Mouse (Mus musculus) midbrain, embryonic 10.5 days (tissue): Measurements from ENCODE around the gene Iqsec2. TPM values are rescaled to one million over a fixed set of nuclear protein-coding genes. Genes with fewer than 3 reads are reported as not detected.

Experiments used
- DNase-seq: peaks from one replicate; pipeline ENCODE4 v3.0.0-alpha.2; 2017; ENCODE audit warnings: low spot score
- H3K27ac ChIP-seq: fragments of 300-500 bp; sonication (generic); replicated peaks from 2 replicates; pipeline ENCODE4 v1.5.1; 2016; ENCODE audit warnings: mild to moderate bottlenecking
- H3K27me3 ChIP-seq: fragments of 300-500 bp; sonication (generic); 2 replicates; pipeline ENCODE4 v1.6.1; 2016; ENCODE audit warnings: low read depth, mild to moderate bottlenecking; ENCODE audit not compliant: poor library complexity, severe bottlenecking
- H3K36me3 ChIP-seq: fragments of 300-500 bp; sonication (generic); 2 replicates; pipeline ENCODE4 v1.6.1; 2016; ENCODE audit warnings: mild to moderate bottlenecking, moderate library complexity
- H3K4me1 ChIP-seq: fragments of 300-500 bp; sonication (generic); 2 replicates; pipeline ENCODE4 v1.6.1; 2016
- H3K4me3 ChIP-seq: fragments of 300-500 bp; sonication (generic); 2 replicates; pipeline ENCODE4 v1.5.1; 2016; ENCODE audit warnings: mild to moderate bottlenecking, moderate library complexity
- H3K9me3 ChIP-seq: fragments of 300-500 bp; sonication (generic); replicated peaks from 2 replicates; pipeline ENCODE4 v1.6.1; 2016; ENCODE audit warnings: mild to moderate bottlenecking
- WGBS: fragments of 180-500 bp; shearing (Covaris S2); methylation state at CpG from one replicate; pipeline ENCODE4 v1.1.7; 2016; 5-methylcytosine and 5-hydroxymethylcytosine counted together
- polyA plus RNA-seq: library from polyadenylated mRNA; unstranded; fragments of >200 nt; fragmentation: Nextera tagmentation; extraction: Ambion mirVana; gene quantifications from 2 replicates; pipeline ENCODE4 v1.2.1, GENCODE M21; 2016

Gene Iqsec2
- polyA plus RNA-seq, 1 experiment from 2014 or later, result 1.00 TPM

- Histone ChIP-seq H3K27me3 (peaks cover 100% of the 10 kb centered on the region), H3K36me3 (no peaks in the 10 kb centered on the region), H3K4me1 (peaks cover 46% of the 10 kb centered on the region), H3K27ac (peak overlapping the region; percentile 81), H3K4me3 (peak overlapping the region; percentile 7; the same call in 1 of the 2 replicates), H3K9me3 (no peaks in the 10 kb centered on the region)
- DNase-seq, result peak; percentile 64
- WGBS, result 28% methylated on average over 1 of the region's 1 CpGs
These were observed 54.0 kb downstream of the Iqsec2 start for GRCm38 (mm10) chrX:152197814-152198648.

- no peak for DNase-seq
- peaks cover 43% of the 10 kb centered on the region for H3K4me1 ChIP-seq
- H3K9me3 ChIP-seq, result no peaks in the 10 kb centered on the region
- WGBS, result 31% methylated on average over 4 of the region's 4 CpGs
- no peaks in the 10 kb centered on the region for H3K36me3 ChIP-seq
- H3K27me3 ChIP-seq, result peaks cover 100% of the 10 kb centered on the region
- peak overlapping the region; percentile 72 for H3K27ac ChIP-seq
- H3K4me3 ChIP-seq, result no peak overlapping the region
These were observed 57.8 kb downstream of the Iqsec2 start for GRCm38 (mm10) chrX:152201737-152202421.

GRCm38 (mm10) chrX:152202422-152203103 lies 58.5 kb downstream of the Iqsec2 start:
- Histone ChIP-seq H3K27ac (peak overlapping the region; percentile 72; the same call in 1 of the 2 replicates), H3K4me1 (peaks cover 36% of the 10 kb centered on the region), H3K4me3 (no peak overlapping the region), H3K9me3 (no peaks in the 10 kb centered on the region), H3K27me3 (peaks cover 100% of the 10 kb centered on the region), H3K36me3 (no peaks in the 10 kb centered on the region)
- WGBS, result 32% methylated on average over 8 of the region's 8 CpGs
- no peak for DNase-seq

GRCm38 (mm10) chrX:152203247-152203646 lies 59.2 kb downstream of the Iqsec2 start:
- no peak overlapping the region; the same call in 1 of the 2 replicates for H3K27ac ChIP-seq
- peaks cover 29% of the 10 kb centered on the region for H3K4me1 ChIP-seq
- 74% methylated on average over 4 of the region's 4 CpGs for WGBS
- no peaks in the 10 kb centered on the region for H3K9me3 ChIP-seq
- DNase-seq, result no peak
- H3K36me3 ChIP-seq, result no peaks in the 10 kb centered on the region
- no peak overlapping the region for H3K4me3 ChIP-seq
- peaks cover 100% of the 10 kb centered on the region for H3K27me3 ChIP-seq

GRCm38 (mm10) chrX:152205486-152205885 lies 61.4 kb downstream of the Iqsec2 start:
- DNase-seq, result no peak
- 87% methylated on average over 1 of the region's 1 CpGs for WGBS
- no peaks in the 10 kb centered on the region for H3K9me3 ChIP-seq

GRCm38 (mm10) chrX:152214703-152215102 lies 70.6 kb downstream of the Iqsec2 start:
- Histone ChIP-seq H3K4me1 (no peaks in the 10 kb centered on the region), H3K36me3 (no peaks in the 10 kb centered on the region), H3K27ac (no peak overlapping the region), H3K27me3 (peaks cover 100% of the 10 kb centered on the region), H3K9me3 (no peaks in the 10 kb centered on the region), H3K4me3 (no peak overlapping the region)
- 90% methylated on average over 1 of the region's 1 CpGs for WGBS
- DNase-seq, result no peak

More at GRCm38 (mm10) chrX:152205486-152205885, 61.4 kb downstream of the Iqsec2 start:
- no peak overlapping the region for H3K4me3 ChIP-seq
- H3K27me3 ChIP-seq, result peaks cover 100% of the 10 kb centered on the region
- H3K36me3 ChIP-seq, result no peaks in the 10 kb centered on the region
- peaks cover 20% of the 10 kb centered on the region for H3K4me1 ChIP-seq
- no peak overlapping the region for H3K27ac ChIP-seq

- DNase-seq, result no peak
- Histone ChIP-seq H3K27ac (no peak overlapping the region), H3K4me3 (no peak overlapping the region), H3K9me3 (no peaks in the 10 kb centered on the region), H3K4me1 (no peaks in the 10 kb centered on the region), H3K27me3 (peaks cover 100% of the 10 kb centered on the region), H3K36me3 (no peaks in the 10 kb centered on the region)
- WGBS, result 89% methylated on average over 2 of the region's 2 CpGs
These were observed 74.5 kb downstream of the Iqsec2 start for GRCm38 (mm10) chrX:152218529-152218928.

- no peak for DNase-seq
- WGBS, result 66% methylated on average over 4 of the region's 4 CpGs
- no peaks in the 10 kb centered on the region for H3K4me1 ChIP-seq
- no peak overlapping the region for H3K27ac ChIP-seq
- H3K9me3 ChIP-seq, result no peaks in the 10 kb centered on the region
- H3K4me3 ChIP-seq, result no peak overlapping the region
- H3K36me3 ChIP-seq, result no peaks in the 10 kb centered on the region
- H3K27me3 ChIP-seq, result peaks cover 100% of the 10 kb centered on the region
These were observed 77.7 kb downstream of the Iqsec2 start for GRCm38 (mm10) chrX:152221721-152222120.

GRCm38 (mm10) chrX:152222226-152222625 lies 78.2 kb downstream of the Iqsec2 start:
- H3K27me3 ChIP-seq, result peaks cover 100% of the 10 kb centered on the region

GRCm38 (mm10) chrX:152223313-152223712 lies 79.2 kb downstream of the Iqsec2 start:
- Histone ChIP-seq H3K36me3 (no peaks in the 10 kb centered on the region), H3K27me3 (peaks cover 100% of the 10 kb centered on the region), H3K9me3 (no peaks in the 10 kb centered on the region), H3K4me3 (no peak overlapping the region), H3K27ac (no peak overlapping the region), H3K4me1 (no peaks in the 10 kb centered on the region)
- no peak for DNase-seq
- 90% methylated on average over 6 of the region's 6 CpGs for WGBS

More at GRCm38 (mm10) chrX:152222226-152222625, 78.2 kb downstream of the Iqsec2 start:
- H3K36me3 ChIP-seq, result no peaks in the 10 kb centered on the region
- H3K4me3 ChIP-seq, result no peak overlapping the region
- 62% methylated on average over 9 of the region's 9 CpGs for WGBS
- no peaks in the 10 kb centered on the region for H3K4me1 ChIP-seq
- H3K27ac ChIP-seq, result no peak overlapping the region
- H3K9me3 ChIP-seq, result no peaks in the 10 kb centered on the region
- no peak for DNase-seq

GRCm38 (mm10) chrX:152224280-152224679 lies 80.2 kb downstream of the Iqsec2 start:
- H3K9me3 ChIP-seq, result no peaks in the 10 kb centered on the region

More at GRCm38 (mm10) chrX:152224280-152224679, 80.2 kb downstream of the Iqsec2 start:
- no peak for DNase-seq
- Histone ChIP-seq H3K36me3 (no peaks in the 10 kb centered on the region), H3K4me1 (no peaks in the 10 kb centered on the region), H3K4me3 (no peak overlapping the region), H3K27ac (no peak overlapping the region), H3K27me3 (peaks cover 100% of the 10 kb centered on the region)
- 80% methylated on average over 5 of the region's 5 CpGs for WGBS
